Mouse (Mus musculus) stomach, embryonic 16.5 days (tissue): ENCODE measurements at regions not wholly inside any gene's neighbourhood (a gene's known extent, or its start where the extent isn't known, plus 50 kb on each side); places are given as distances from the start of the nearest gene placed in this dataset.

Experiments used
- ATAC-seq: fragments of 200-750 bp; cut with Nextera tagmentation; 2 replicates; pipeline ENCODE4 v1.8.0; 2017; ENCODE audit warnings: moderate number of reproducible peaks, moderate TSS enrichment; ENCODE audit not compliant: insufficient read depth, low FRiP score
- H3K27ac ChIP-seq: fragments of 300-500 bp; sonication (generic); 2 replicates; pipeline ENCODE4 v1.5.1; 2014; ENCODE audit warnings: low read length
- H3K27me3 ChIP-seq: fragments of 300-500 bp; sonication (generic); 2 replicates; pipeline ENCODE4 v1.6.1; 2014; ENCODE audit warnings: low read length, control low read depth, mixed read lengths; ENCODE audit not compliant: control insufficient read depth, insufficient read depth
- H3K36me3 ChIP-seq: fragments of 300-500 bp; sonication (generic); 2 replicates; pipeline ENCODE4 v1.6.1; 2014; ENCODE audit warnings: low read length; ENCODE audit not compliant: control insufficient read depth, insufficient read depth
- H3K4me1 ChIP-seq: fragments of 300-500 bp; sonication (generic); 2 replicates; pipeline ENCODE4 v1.6.1; 2014; ENCODE audit warnings: low read length, control low read depth, mixed read lengths; ENCODE audit not compliant: control insufficient read depth, insufficient read depth
- H3K4me2 ChIP-seq: fragments of 300-500 bp; sonication (generic); 2 replicates; pipeline ENCODE4 v1.6.1; 2014; ENCODE audit warnings: low read depth, low read length, mixed read lengths
- H3K4me3 ChIP-seq: fragments of 300-500 bp; sonication (generic); replicated peaks from 2 replicates; pipeline ENCODE4 v1.5.1; 2014; ENCODE audit warnings: mild to moderate bottlenecking, low read length
- H3K9ac ChIP-seq: fragments of 300-500 bp; sonication (generic); 2 replicates; pipeline ENCODE4 v1.6.1; 2014; ENCODE audit warnings: low read length
- H3K9me3 ChIP-seq: fragments of 300-500 bp; sonication (generic); replicated peaks from 2 replicates; pipeline ENCODE4 v1.6.1; 2016; ENCODE audit warnings: low read length, control low read depth; ENCODE audit not compliant: control insufficient read depth
- WGBS: fragments of 180-500 bp; shearing (Covaris S2); extraction: QIAGEN DNeasy Blood & Tissue Kit; methylation state at CpG from one replicate; pipeline ENCODE4 v1.1.7; 2014; 5-methylcytosine and 5-hydroxymethylcytosine counted together

- Histone ChIP-seq H3K9ac (no peak overlapping the region), H3K4me3 (no peak overlapping the region), H3K27ac (no peak overlapping the region), H3K9me3 (no peaks in the 10 kb centered on the region), H3K27me3 (no peaks in the 10 kb centered on the region), H3K36me3 (no peaks in the 10 kb centered on the region), H3K4me2 (no peak overlapping the region), H3K4me1 (no peaks in the 10 kb centered on the region)
- no peak for ATAC-seq
- WGBS, result 94% methylated on average over 2 of the region's 2 CpGs
Measured at GRCm38 (mm10) chr16:24157753-24158152, 169.1 kb upstream of the Bcl6 start.

DNA sequence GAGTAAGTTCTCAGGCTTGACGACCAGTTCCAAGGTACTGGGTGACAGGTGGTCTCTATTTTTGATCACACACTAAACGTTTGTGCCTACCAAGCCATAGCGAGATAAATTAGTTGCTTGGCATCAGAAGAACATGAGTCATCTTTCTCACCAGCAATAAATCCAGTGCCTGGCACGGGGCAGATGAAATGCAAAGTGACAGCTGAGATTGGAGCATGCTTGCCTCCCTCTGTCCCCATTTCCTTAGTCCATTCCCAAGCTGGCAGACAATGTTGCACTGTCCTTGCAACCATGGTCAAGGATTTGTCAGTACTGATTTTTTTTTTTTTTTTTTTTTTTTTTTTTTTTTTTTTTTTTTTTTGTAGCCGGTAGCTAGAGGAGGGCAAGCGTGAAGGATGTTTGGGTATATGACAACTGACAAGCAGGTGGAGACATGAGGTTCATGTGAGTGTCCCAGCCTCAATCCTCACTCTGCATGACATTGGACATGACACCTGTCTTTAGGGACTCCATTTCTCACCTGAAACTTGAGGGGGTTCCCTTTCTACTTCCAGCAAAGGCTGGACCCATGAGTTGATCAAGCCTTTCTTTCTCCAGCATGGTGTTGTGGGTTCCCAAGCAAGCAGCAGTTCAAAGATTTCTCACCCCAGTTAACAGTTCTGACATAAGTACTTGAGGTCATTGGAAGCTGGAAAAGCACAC lies 168.2 kb upstream of the Bcl6 start:
- no peaks in the 10 kb centered on the region for H3K9me3 ChIP-seq
- no peaks in the 10 kb centered on the region for H3K36me3 ChIP-seq
- H3K9ac ChIP-seq, result no peak overlapping the region
- H3K27me3 ChIP-seq, result no peaks in the 10 kb centered on the region
- no peak overlapping the region for H3K4me2 ChIP-seq
- H3K4me3 ChIP-seq, result no peak overlapping the region
- H3K4me1 ChIP-seq, result no peaks in the 10 kb centered on the region
- 61% methylated on average over 6 of the region's 6 CpGs for WGBS
- no peak for ATAC-seq
- no peak overlapping the region for H3K27ac ChIP-seq

DNA sequence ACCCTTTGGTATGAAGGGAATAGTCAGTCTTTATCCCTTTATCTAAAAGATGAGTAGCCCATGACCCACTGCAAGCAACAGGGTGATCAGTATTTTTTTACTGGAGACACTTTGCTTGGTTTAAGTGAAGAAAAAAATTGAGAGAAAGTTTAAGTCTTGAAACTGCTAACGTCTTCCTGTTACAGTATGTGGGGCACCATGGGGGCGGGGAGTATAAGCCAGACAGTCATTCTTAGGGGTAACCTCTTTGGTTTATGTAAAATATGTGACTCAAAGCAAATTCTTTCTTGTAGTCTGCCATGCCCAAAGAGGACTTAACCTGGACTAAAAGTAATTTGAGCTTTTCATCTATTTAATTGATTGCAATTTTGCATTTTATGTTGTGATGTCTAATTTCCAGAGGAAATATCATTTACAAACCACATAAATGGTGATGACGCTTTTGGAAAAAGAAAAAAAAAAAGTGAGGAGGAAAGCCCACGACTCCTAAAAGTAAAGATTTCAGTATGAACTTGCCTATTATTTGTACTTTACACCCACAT lies 166.2 kb upstream of the Bcl6 start:
- no peaks in the 10 kb centered on the region for H3K27me3 ChIP-seq
- no peak overlapping the region for H3K9ac ChIP-seq
- 58% methylated on average over 4 of the region's 4 CpGs for WGBS
- no peak overlapping the region for H3K4me2 ChIP-seq
- no peaks in the 10 kb centered on the region for H3K9me3 ChIP-seq
- no peaks in the 10 kb centered on the region for H3K36me3 ChIP-seq
- no peak overlapping the region for H3K27ac ChIP-seq
- no peak for ATAC-seq
- no peaks in the 10 kb centered on the region; the same call in 1 of the 2 replicates for H3K4me1 ChIP-seq
- no peak overlapping the region for H3K4me3 ChIP-seq

GRCm38 (mm10) chr16:24153943-24154342 lies 165.3 kb upstream of the Bcl6 start:
- ATAC-seq, result no peak
- no peaks in the 10 kb centered on the region for H3K36me3 ChIP-seq
- H3K9ac ChIP-seq, result no peak overlapping the region
- no peaks in the 10 kb centered on the region for H3K27me3 ChIP-seq
- H3K27ac ChIP-seq, result no peak overlapping the region
- H3K4me3 ChIP-seq, result no peak overlapping the region
- no peaks in the 10 kb centered on the region for H3K9me3 ChIP-seq
- 21% methylated on average over 1 of the region's 1 CpGs for WGBS
- H3K4me1 ChIP-seq, result no peaks in the 10 kb centered on the region; the same call in 1 of the 2 replicates
- H3K4me2 ChIP-seq, result no peak overlapping the region

- Histone ChIP-seq H3K4me3 (no peak overlapping the region), H3K27me3 (no peaks in the 10 kb centered on the region), H3K9ac (no peak overlapping the region), H3K4me2 (peak overlapping the region; percentile 34; the same call in 1 of the 2 replicates), H3K4me1 (no peaks in the 10 kb centered on the region; the same call in 1 of the 2 replicates), H3K36me3 (no peaks in the 10 kb centered on the region), H3K9me3 (no peaks in the 10 kb centered on the region), H3K27ac (no peak overlapping the region)
- 70% methylated on average over 7 of the region's 7 CpGs for WGBS
- no peak for ATAC-seq
Measured at GRCm38 (mm10) chr16:24151831-24152247, 163.2 kb upstream of the Bcl6 start.

- Histone ChIP-seq H3K27me3 (no peaks in the 10 kb centered on the region), H3K36me3 (no peaks in the 10 kb centered on the region), H3K4me2 (peak overlapping the region; percentile 34; the same call in 1 of the 2 replicates), H3K9me3 (no peaks in the 10 kb centered on the region), H3K4me1 (no peaks in the 10 kb centered on the region; the same call in 1 of the 2 replicates), H3K9ac (no peak overlapping the region), H3K4me3 (no peak overlapping the region), H3K27ac (no peak overlapping the region; the same call in 1 of the 2 replicates)
- peak; percentile 71; the same call in 1 of the 2 replicates for ATAC-seq
- 34% methylated on average over 7 of the region's 7 CpGs for WGBS
Measured at GRCm38 (mm10) chr16:24151178-24151725, 162.6 kb upstream of the Bcl6 start.

- H3K4me2 ChIP-seq, result no peak overlapping the region
- 77% methylated on average over 2 of the region's 2 CpGs for WGBS
- H3K27me3 ChIP-seq, result no peaks in the 10 kb centered on the region
- H3K9ac ChIP-seq, result no peak overlapping the region
- no peak for ATAC-seq
- H3K27ac ChIP-seq, result no peak overlapping the region
- H3K9me3 ChIP-seq, result no peaks in the 10 kb centered on the region
- no peaks in the 10 kb centered on the region; the same call in 1 of the 2 replicates for H3K4me1 ChIP-seq
- no peak overlapping the region for H3K4me3 ChIP-seq
- no peaks in the 10 kb centered on the region for H3K36me3 ChIP-seq
Measured at GRCm38 (mm10) chr16:24150512-24150911, 161.9 kb upstream of the Bcl6 start.

GRCm38 (mm10) chr16:24149441-24149840 lies 160.8 kb upstream of the Bcl6 start:
- ATAC-seq, result no peak
- Histone ChIP-seq H3K4me1 (no peaks in the 10 kb centered on the region; the same call in 1 of the 2 replicates), H3K27me3 (no peaks in the 10 kb centered on the region), H3K27ac (no peak overlapping the region), H3K9me3 (no peaks in the 10 kb centered on the region), H3K4me3 (no peak overlapping the region), H3K4me2 (no peak overlapping the region), H3K36me3 (no peaks in the 10 kb centered on the region), H3K9ac (no peak overlapping the region)
- 85% methylated on average over 4 of the region's 4 CpGs for WGBS

DNA sequence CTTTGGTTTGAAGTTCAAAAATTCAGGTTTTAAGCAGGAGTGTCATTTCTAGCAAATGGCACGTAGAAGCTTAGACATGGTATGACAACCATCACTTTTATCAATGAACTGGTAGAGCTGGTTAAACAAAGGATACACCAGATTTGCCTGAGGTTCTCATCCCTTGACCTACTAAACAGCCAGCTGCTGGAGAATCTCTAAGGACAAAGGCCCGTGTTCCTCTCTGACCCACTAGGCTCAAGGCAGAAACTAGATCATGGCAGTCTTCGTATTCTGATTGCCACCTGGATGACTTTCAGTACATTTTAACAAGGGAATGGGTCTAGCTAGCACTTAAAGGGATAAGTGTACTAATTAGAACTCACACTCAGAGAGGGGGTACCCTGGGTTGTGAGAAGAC lies 155.2 kb upstream of the Bcl6 start:
- Histone ChIP-seq H3K9me3 (no peaks in the 10 kb centered on the region), H3K36me3 (no peaks in the 10 kb centered on the region), H3K4me2 (no peak overlapping the region), H3K27me3 (no peaks in the 10 kb centered on the region), H3K4me1 (no peaks in the 10 kb centered on the region), H3K9ac (no peak overlapping the region), H3K27ac (no peak overlapping the region), H3K4me3 (no peak overlapping the region)
- no peak for ATAC-seq
- WGBS, result 91% methylated on average over 3 of the region's 3 CpGs
